14 mouse cellular contexts compared by ENCODE assay signal in genomic region chr4:151200316-151200715, GRCm38 (mm10).
DNase-seq lines count a peak whose midpoint lies in the region.
"Had no signal": no experiment of that assay in that cellular context is flagged by ENCODE, and none has a peak within 500 bp of the region (broad histone marks: within the 10 kb centered on the region; RNA-seq: fewer than 3 reads in every experiment).

No protein-coding gene starts in this region.

- DNase-seq in layer of hippocampus, adult 9-11 months = peak; percentile 74
- no peak for DNase-seq in layer of hippocampus, postnatal 10 days (ENCODE audit: low spot score in 2 of 2)
- DNase-seq in left cerebral cortex, adult 11 months (ENCODE audit: low spot score) = peak; percentile 54
- peak; percentile 82 for DNase-seq in left cerebral cortex, postnatal 36 days (ENCODE audit: low spot score in 2 of 2)
- peak; percentile 89 for DNase-seq in telencephalon, adult 2 months (ENCODE audit: low read depth, low spot score)
- DNase-seq in adrenal gland, postnatal 14 days = no peak
- no peak for DNase-seq in gastrocnemius, postnatal 36 days
- DNase-seq: adrenal gland, postnatal 10 days; cerebellum, adult 9-11 months; gastrocnemius, adult 2 months; heart, adult 18-20 months; kidney, postnatal 10 days; lung, adult 18-20 months; spleen, adult 18-20 months had no signal

- intact Hi-C loops in left cerebral cortex, postnatal 36 days (cut with DNase I) = no loop called here
- intact Hi-C loops in gastrocnemius, postnatal 36 days (cut with DNase I) = no loop called here

Comparison
In these comparisons a context has a peak if more than half of its experiments do, and no peak if none do; other contexts are left out.
1. DNase-seq: peak in layer of hippocampus, adult 9-11 months (single experiment), left cerebral cortex, adult 11 months (single experiment), left cerebral cortex, postnatal 36 days (2 of 2) and telencephalon, adult 2 months (single experiment); none in layer of hippocampus, postnatal 10 days (0 of 2), adrenal gland, postnatal 14 days (single experiment) and gastrocnemius, postnatal 36 days (0 of 2).